Mouse (Mus musculus): ENCODE measurements around the gene Bsn.

Bsn gene

DNA sequence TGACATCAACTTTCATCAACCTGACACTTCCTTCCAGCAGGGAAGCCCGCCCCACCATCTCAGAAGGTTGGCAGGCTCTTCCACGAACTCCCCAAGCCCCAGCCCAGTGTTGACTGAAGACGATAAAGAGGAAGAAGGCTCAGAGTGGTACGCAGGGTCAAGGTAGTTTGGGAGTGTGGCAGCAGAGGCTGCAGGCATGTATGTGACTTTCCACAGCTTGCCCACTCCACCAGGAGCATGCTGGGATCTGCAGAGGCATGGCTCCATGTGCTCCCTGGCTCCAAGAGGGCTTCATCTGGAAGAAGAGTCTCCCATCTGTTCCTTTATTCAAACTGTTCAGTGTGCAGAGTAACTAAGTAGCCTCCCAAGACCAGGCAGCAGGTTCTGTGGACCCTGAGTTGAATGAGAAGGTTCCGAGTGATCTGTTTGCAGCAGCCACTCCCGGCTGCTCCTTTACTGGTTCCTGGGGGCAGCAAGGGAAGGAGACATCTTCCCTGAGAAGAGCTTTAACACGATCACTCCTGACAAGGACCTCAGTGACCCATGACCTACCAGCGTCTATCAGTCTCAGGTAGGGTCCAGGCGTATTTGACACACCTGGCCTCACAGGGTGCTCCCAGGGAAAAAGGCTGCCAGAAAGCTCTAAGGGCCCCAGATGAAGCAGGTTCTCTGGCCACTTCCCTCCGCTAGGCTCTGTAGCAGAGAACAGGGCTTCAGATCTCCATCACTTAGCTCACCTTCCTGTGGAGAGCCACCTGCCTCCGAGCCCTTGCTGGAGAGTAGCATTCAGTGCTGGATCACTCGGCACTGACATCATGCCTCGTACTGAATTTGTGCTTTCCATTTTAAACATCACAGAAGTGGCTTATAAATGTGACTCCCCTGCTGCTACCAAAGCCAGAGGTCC lies 60.9 kb downstream of the Bsn start:
- peak; percentile 54; the same call in 1 of the 2 replicates for ATAC-seq (ENCODE audit: insufficient number of reproducible peaks, low FRiP score, low TSS enrichment)

DNA sequence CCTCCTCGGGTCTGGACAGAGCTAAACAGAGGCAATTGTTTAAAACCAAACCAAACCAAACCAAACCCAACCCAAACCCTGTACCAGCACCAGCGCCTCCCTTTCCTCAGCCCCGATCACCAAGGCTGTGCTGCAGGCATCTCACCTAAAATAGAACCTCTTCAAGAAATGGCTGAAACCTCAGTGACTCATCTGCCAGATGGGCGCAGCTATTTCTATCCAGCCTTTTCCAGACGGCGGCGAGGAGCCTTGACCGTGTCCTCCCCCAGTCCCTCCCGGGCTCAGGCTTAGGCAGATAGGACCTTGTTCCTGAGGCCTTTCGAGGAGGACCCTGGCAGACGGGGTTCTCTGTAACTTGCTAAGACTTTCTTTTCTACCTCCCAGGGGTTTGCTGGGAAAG lies 61.9 kb downstream of the Bsn start:
- no peak for ATAC-seq (ENCODE audit: insufficient number of reproducible peaks, low FRiP score, low TSS enrichment)

- no peak for ATAC-seq (ENCODE audit: insufficient number of reproducible peaks, low FRiP score, low TSS enrichment)
Observed at GRCm38 (mm10) chr9:108126436-108127180, 63.6 kb downstream of the Bsn start.

GRCm38 (mm10) chr9:108125731-108126130 lies 64.5 kb downstream of the Bsn start:
- no peak for ATAC-seq (ENCODE audit: insufficient number of reproducible peaks, low FRiP score, low TSS enrichment)

DNA sequence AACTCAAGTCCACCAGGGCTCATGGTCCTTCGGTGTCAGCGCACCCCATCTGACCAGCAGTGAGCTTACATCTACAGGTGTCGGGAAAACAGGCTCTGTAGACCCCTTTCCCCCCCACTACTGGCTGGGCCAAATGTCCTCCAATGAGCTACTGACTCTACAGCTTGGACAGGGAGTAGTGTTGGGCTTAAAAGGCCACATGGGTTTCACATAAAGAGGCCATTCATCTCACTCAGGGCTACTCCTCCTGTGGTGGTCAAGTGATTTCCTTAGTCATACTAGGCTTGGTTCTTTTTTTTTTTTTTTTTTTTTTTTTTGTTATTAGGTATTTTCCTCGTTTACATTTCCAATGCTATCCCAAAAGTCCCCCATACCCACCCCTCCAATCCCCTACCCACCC lies 66.3 kb downstream of the Bsn start:
- no peak for ATAC-seq (ENCODE audit: insufficient number of reproducible peaks, low FRiP score, low TSS enrichment)

- ATAC-seq (ENCODE audit: insufficient number of reproducible peaks, low FRiP score, low TSS enrichment): no peak
Observed at GRCm38 (mm10) chr9:108121170-108121969, 68.8 kb downstream of the Bsn start.

DNA sequence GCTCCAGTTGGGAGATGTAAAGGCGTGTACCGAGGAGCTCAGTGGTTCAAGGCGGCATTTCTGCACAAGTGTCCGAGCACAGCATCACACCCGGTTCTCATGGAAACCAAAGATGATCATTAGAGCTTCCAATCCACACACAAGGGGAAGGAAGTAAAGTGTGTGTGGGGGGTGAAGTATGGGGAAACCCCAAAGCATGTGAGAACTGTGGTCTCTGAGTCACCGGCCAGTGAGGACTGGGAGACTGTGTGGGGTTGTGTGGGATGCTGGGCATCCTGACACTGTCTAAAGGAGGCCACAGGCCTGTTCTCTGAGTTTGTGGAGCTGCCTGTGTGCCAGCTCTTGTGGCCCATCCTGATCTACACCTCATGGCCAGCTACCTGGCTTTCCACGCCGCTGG lies 69.5 kb downstream of the Bsn start:
- ATAC-seq (ENCODE audit: insufficient number of reproducible peaks, low FRiP score, low TSS enrichment): no peak

DNA sequence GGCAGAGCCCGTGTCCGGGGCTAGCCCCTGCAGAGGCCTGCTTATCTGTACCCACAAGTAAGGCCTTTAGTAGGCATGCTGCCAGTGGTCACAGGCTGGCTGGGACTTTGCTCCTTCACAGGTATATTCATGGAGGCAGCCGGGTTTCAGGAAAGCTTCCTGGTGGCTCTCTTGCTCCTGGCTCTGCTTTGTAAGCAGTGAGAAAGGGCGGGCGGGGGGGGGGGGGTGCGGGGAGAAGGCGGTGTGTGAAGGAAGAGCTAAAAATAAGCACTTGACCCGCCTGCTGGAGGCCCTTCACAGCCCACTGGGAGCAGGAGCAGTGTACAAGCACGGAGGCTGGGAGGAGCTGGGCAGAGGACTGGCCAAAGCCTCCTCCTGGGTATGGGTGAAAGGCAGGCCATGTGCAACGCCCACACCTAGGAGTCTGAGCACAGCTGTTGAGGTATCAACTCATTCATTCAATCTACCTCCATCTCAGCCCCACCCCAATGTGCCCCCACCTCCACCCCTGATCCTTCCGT lies 70.2 kb downstream of the Bsn start:
- ATAC-seq (ENCODE audit: insufficient number of reproducible peaks, low FRiP score, low TSS enrichment): 0 out of 2 replicates have a peak, but pooled peaks have one; percentile 27

- no peak for ATAC-seq (ENCODE audit: insufficient number of reproducible peaks, low FRiP score, low TSS enrichment)
Observed at GRCm38 (mm10) chr9:108117143-108117542, 73.0 kb downstream of the Bsn start.

- no peak for ATAC-seq (ENCODE audit: insufficient number of reproducible peaks, low FRiP score, low TSS enrichment)
Observed at GRCm38 (mm10) chr9:108115290-108116077, 74.7 kb downstream of the Bsn start.

DNA sequence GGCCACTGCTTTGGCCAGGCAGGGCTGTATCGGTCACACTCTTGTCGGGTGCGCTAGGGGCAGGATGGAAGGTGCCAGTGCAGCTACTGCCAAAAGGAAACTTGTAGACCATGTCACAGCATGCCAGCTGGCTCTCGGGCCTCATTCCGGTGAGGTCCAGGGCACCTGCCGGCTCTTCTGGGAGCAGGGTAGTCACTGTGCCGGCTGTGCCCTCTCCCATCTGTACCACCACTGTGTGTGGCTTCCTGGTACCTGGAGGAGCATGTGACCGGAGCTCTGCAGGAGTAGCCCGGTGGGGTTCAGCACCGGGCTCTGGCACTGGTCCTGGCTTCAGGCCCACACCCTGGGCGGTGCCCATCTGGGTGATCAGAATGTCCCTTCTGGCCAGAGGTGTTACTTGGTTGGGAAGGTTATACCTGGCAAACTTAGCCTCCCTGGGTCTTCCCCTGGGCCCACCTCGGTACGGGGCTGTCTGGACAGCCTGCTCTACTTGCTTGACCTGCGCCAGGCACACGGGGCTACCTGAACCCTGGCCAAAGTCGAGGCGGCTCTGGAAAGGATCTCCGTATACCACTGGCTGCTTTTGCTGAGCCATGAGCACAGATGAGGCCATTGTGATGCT lies 77.4 kb downstream of the Bsn start:
- ATAC-seq (ENCODE audit: insufficient number of reproducible peaks, low FRiP score, low TSS enrichment): no peak; the same call in 1 of the 2 replicates

DNA sequence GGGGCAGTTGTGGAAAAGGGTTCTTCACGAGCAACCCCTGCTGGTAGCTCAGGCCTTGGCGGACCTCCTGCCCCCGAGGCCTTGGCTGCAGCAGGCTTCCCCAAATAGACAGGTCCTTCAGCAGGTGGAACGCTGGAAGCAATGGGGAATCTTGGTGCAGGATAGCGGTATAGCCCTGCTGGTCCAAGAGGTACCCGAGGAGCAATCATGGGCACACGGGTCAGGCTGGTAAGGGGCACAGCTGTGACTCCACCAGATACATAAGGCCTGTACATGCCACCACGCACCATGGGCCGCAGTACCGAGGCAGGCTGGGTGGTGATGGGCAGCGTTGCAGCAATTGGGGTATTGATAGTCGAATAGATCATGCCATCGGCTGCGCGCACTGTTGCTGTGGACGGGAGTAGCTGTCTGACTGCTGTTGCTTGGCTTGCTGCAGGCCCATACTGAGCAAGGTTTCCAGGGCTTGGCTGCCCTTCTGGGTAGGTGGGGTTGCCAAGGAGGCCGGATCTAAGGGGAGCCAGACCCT lies 78.5 kb downstream of the Bsn start:
- no peak for ATAC-seq (ENCODE audit: insufficient number of reproducible peaks, low FRiP score, low TSS enrichment)

DNA sequence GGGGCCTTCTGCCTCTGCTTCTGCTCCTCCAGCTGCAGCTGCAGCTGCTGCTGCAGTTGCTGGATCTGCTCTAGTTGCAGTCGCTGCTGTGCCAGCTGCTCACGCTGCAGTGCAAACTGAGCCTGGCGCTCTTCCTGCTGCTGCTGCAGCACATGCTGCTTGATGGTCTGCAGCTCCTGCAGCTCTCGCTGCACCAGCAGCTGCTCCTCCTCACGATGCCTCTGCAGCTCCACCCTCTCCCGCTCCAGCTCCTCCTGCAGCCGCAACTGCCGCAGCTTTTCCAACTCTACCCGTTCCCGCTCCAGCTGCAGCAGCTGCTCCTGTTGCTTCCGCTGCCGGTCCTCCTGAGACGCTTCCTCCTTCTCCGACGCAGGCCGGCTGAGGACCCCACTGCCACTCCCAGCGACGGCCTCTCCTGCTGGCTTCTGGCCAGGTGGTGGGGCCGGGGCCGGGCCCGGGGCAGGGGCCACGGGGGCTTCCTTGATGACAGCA lies 79.0 kb downstream of the Bsn start:
- no peak for ATAC-seq (ENCODE audit: insufficient number of reproducible peaks, low FRiP score, low TSS enrichment)

- no peak for ATAC-seq (ENCODE audit: insufficient number of reproducible peaks, low FRiP score, low TSS enrichment)
Observed at GRCm38 (mm10) chr9:108110160-108110559, 80.0 kb downstream of the Bsn start.

DNA sequence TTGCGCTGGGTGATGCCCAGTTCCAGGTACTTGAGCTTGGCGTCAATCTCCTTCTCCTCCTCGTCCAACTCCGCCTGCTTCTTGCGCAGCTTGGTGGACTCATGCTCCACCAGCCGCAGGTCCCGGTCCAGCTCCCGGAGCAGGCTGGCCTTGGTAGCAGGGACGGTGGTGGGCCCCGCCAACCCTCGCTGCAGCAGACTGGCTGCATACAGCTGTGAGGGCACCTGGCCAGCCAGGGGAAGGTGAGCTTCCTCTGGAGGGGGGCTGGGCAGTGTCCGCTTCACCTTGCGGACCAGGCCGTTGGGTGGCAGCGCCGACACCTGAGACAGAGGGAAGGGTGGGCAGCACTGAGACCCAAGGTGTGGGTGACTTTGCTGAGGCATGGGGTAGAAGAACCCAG lies 82.3 kb downstream of the Bsn start:
- no peak for ATAC-seq (ENCODE audit: insufficient number of reproducible peaks, low FRiP score, low TSS enrichment)

DNA sequence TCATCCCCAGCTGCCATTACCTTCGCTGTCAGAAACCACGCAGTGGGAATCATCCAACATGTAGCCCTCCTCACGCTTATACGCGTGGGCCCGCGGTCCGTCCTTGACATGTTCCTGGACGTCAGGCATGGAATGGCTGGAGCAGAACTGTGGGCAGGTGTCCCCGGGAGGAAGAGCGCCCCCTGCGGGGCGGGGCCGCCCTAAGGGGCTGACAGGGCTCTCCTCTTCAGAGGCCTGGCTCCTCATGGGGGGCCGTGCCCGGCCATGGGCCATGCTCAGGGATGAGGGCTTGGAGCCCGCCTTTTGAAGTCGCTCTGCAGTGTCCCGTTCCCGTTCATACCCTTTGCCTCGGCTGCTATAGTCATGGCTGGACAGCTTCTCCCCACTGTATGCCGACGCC lies 84.1 kb downstream of the Bsn start:
- ATAC-seq (ENCODE audit: insufficient number of reproducible peaks, low FRiP score, low TSS enrichment): no peak

DNA sequence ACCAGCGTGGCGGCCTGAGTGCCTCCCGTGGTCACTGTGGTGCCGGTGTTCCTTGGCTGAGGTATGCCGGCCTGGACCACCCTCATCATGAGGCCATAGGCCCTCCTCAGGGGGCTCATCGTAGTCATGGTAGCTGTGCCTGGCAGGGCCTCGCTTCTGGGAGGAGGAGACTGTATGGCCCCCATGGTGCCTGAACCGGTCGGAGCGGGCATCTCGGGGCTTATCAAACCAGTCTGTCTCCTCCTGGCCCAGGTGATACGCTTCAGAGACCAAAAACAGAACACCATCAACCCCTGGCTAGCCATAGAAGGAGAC lies 84.7 kb downstream of the Bsn start:
- ATAC-seq (ENCODE audit: insufficient number of reproducible peaks, low FRiP score, low TSS enrichment): no peak

- no peak for ATAC-seq (ENCODE audit: insufficient number of reproducible peaks, low FRiP score, low TSS enrichment)
Observed at GRCm38 (mm10) chr9:108104766-108105548, 85.2 kb downstream of the Bsn start.

Measured in cerebellum, adult (tissue).